Mouse (Mus musculus) left cerebral cortex, adult 11 months (tissue): Measurements from ENCODE around the gene Yipf2.
"Not testable (repeated sequence)": the region's sequence is repeated elsewhere in the genome, so short reads cannot be mapped to it uniquely, and the experiment has no call there.

Source experiments
- DNase-seq: peaks from one replicate; pipeline ENCODE4 v3.0.0; 2022; ENCODE audit warnings: low spot score

Gene Yipf2

DNA sequence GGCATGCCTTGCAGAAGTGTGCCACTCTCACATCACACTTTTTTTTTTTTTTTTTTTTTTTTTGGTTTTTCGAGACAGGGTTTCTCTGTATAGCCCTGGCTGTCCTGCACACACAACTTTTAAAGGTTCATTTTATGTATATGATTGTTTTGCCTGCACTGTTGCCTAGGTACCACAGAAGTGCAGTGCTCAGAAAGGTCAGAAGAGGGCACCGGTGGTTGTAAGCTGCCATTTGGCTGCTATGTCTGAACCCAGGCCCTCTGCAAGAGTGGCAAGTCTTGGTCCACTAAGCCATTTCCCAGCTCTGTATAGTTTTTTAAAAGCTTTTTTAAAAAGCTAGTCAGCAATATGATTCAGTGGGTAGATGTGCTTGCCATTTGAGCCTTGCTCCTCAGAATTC is 5.6 kb upstream of the Yipf2 start:
- no peak for DNase-seq

- DNase-seq = no peak
These were observed 2.2 kb upstream of the Yipf2 start for GRCm38 (mm10) chr9:21594838-21595237.

DNA sequence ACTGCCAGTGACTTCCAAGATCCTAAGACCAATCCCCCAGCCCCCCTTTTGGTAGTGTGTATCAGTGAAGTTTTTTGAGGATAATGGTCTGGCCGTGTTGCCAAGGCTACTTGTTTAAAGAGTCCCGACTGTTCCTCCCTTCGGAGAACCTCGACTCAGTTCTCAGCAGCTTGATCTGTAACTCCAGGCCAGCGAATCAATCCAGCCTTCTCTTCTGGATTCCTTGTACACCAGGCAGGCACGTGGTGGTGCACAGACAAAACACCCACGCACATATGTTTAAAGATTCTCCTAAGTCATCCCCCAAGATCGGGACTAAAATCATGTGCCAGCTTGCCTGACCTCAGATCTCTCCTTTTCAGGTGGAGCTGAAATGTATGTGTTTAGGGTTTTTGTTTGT is 1.7 kb upstream of the Yipf2 start:
- not testable (repeated sequence) for DNase-seq

DNA sequence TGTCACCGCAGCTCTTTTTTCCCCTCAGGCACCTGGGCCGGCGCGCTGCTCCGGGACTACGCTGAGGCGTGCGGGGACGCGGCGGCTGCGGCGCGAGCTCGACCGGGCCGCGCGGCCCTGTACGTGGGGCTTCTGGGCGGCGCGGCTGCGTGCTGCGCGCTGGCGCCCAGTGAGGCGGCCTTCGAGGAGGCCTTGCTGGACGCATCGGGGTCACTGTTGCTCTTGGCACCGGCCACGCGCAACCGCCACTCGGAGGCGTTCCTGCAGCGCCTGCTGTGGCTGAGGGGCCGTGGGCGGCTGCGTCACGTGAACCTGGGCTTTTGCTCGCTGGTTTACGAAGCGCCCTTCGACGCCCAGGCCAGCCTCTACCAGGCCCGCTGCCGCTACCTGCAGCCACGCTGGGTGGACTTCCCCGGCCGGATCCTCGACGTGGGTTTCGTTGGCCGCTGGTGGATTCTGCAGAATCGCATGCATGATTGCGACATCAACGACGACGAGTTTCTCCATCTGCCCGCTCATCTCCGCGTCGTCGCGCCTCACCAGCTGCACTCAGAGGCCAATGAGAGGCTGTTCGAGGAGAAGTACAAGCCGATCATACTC is 594 bp upstream of the Yipf2 start:
- no peak for DNase-seq

DNA sequence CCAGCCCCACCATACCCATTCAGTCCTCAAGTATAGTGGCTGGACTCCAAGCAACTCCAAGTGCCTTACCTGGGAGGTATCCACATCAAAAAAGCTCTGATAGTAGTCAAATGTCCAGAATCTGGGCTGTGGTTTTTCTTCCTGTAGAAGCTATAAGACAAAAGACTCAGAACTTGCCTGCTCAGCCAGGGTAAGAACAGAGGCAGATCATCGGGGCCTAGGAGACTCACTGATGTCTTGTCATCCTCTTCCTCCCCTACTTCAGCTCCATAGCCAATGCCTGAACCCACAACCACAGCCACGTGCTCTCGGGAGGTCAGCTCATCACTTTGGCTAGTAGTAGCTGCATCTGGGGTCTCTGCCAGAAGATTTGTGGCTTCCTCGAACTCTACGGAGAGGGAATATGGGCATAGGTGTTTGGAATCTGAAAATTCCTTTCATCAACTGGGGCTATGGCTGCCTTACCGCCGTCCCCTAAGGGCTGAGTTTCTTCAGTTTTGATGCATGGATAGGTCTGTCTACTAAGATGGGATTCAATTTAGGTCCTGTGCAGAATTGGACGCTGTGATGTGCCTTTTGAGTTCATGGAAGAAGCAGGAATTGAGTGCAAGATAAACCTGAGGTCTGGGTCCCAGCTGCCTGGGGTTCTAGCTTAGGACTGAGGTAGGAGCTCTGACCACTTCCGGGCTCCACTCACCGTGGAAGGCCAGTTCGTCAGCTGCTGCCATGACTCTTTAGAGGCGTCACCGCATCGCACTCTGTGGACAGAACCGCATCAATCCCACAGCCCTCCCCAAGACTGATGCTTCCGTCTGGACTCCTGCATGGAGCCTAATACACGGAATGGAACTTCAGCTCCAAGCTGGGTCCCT is 561 bp downstream of the Yipf2 start:
- DNase-seq = no peak

- DNase-seq = no peak
These were observed 1.3 kb downstream of the Yipf2 start for GRCm38 (mm10) chr9:21591127-21591830.

DNA sequence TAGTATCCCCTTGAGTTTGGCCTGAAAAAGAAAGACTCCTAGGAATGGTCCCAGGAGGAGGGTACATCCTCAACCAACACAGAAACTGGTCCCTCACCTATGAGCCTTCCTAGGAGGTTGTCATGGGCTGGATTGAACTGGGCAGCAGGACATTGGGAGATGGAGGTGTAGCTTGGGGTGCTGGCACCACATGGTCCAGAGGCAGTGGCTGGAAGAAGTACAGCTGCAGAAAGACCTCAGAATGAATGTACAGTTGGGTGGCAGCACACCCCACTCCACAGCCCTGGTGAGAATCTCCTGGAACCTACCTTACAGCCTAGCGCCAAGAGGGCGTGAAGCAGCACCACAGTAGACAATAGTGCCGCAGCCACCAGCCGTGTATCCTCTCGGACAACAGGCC is 3.1 kb downstream of the Yipf2 start:
- no peak for DNase-seq

GRCm38 (mm10) chr9:21588350-21588749 is 4.3 kb downstream of the Yipf2 start:
- no peak for DNase-seq

GRCm38 (mm10) chr9:21587678-21588349 is 4.8 kb downstream of the Yipf2 start:
- no peak for DNase-seq

DNA sequence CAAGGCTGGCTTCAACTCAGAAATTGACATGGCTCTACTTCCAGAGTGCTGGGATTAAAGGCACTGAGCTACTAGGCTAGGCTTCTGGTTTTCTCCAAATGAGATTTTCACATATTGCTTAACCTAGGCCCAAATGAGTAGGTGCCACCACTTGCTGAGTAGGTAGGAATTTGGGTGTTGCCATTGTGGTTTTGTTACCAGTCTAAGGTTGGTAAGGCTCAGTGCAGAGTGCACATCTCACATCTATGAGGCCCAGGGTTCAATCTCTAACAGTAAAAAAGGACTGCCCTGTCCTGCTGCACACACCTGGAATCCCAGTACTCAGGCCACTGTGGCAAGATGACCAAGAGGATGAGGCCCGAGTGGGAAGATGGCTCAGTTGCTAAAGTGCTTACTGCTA is 7.2 kb downstream of the Yipf2 start:
- DNase-seq = no peak

GRCm38 (mm10) chr9:21578226-21578625 is 14.4 kb downstream of the Yipf2 start:
- DNase-seq = no peak

DNA sequence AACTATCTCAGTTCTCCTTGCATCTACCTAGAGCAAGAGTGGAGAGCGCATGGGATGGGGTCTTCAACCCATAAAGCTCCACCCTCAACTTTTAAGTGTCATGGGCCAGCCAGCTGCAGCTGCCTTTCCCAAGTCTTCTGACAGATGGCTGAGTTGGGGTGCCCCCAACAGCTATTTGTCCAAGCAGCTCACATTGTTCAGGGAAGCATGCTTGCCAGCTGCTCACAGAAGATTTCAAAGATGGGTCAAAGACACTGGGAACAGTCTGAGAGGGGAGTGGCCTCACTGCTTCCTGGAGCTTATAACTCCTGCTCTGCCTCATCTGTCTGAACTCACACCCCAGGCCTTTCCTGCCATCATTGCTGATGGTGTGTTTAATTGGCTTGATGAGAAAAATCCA is 16.3 kb downstream of the Yipf2 start:
- DNase-seq = no peak

- no peak for DNase-seq
These were observed 17.4 kb downstream of the Yipf2 start for GRCm38 (mm10) chr9:21575253-21575652.

- no peak for DNase-seq
These were observed 18.4 kb downstream of the Yipf2 start for GRCm38 (mm10) chr9:21574012-21574801.

- no peak for DNase-seq
These were observed 23.9 kb downstream of the Yipf2 start for GRCm38 (mm10) chr9:21568657-21569255.

DNA sequence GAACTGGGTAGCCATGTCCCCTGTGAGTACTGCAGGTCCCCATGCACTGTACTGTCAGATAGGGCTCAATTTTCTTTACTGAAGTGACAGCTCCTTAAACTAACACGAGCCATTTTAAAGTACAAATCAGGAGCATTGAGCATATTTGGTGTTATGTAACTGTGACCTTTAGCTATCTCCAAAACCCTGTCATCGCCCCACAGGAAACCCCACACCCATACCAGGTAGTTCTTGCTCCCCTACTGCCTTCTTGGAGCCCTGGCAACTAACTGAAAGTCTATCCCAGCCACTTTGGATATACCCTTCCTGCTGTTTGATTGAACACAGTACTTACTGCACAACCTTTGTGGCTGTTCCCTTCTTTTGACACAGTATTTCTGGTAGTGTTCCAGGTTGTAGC is 25.6 kb downstream of the Yipf2 start:
- DNase-seq = no peak

- DNase-seq = no peak
These were observed 26.1 kb downstream of the Yipf2 start for GRCm38 (mm10) chr9:21566538-21566937.

GRCm38 (mm10) chr9:21565004-21565586 is 27.5 kb downstream of the Yipf2 start:
- DNase-seq = no peak

DNA sequence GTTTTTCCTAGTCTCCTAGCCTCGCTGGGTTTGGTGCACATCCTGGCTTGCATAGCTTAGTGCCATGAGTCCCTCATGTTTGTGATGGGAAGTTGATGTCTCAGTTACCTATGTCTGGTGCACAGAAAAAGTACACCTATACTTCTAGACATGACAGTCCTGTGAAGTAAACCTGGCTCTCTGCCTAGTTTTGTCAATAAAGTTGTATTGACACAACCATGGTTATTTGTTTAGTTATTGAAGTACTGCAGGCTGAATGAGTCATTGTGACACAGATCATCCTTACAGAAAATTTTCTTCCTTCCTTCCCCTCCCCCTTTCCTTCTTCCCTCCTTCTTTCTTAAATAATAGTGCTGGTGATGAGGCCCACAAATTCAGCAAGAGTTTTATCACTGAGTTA is 28.2 kb downstream of the Yipf2 start:
- DNase-seq = no peak

DNA sequence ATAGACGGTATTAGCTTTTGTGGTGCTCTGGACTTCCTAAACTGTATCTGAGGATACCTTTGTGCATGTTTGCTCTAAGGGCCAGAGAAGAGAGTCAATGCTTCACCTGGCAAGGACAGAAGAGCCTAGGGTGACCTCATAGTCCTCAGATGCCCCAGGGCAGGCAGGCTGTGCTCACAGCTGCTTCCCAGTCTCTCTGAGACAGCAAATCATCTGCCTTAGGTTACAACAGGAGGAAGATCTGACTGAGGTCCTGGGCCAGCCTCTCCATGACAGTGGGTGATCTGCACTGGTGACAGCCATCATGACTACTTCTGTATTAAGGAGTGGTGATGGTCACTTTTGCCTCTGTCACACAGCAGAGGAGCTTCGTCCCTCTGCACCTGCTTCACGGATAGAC is 33.5 kb downstream of the Yipf2 start:
- DNase-seq = no peak

DNA sequence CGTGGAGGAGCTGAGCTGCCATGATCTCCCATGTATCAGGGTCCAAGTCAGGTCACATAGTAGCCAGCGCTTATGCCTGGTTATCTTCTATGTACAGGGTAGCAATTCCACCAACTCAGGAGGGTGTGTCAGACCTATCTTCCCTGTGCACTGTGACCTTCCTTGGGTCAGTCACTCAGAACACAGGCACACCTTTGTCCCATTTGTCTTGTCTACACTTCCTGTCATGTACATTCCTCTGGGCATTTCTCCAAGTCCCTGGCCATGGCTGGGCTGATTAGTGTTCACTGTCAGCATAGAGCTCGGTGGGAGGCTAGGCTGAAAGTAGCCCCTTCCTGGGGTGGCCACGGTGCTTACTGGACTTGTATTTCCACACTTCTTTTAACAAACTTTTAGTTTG is 34.3 kb downstream of the Yipf2 start:
- DNase-seq = no peak
